Mouse (Mus musculus) c-Kit-positive CD71-negative TER-119-negative erythroid progenitor cells, embryonic 14.5 days (primary cell): ENCODE data around the gene Agap1.

Source experiments
- DNase-seq: peaks from one replicate; pipeline ENCODE4 v3.0.0-alpha.2; 2013; ENCODE audit warnings: low read depth

The Agap1 gene

GRCm38 (mm10) chr1:89454196-89455123 is at the start of gene Agap1:
Agap1 (plus strand) TSS chr1:89454806.
- DNase-seq: peak; percentile 56

GRCm38 (mm10) chr1:89405991-89406390 is 48.6 kb upstream of the Agap1 start:
- no peak for DNase-seq

GRCm38 (mm10) chr1:89407986-89408385 is 46.6 kb upstream of the Agap1 start:
- DNase-seq: no peak

- DNase-seq: no peak
These were observed 41.5 kb upstream of the Agap1 start for GRCm38 (mm10) chr1:89413122-89413521.

- no peak for DNase-seq
These were observed 40.0 kb upstream of the Agap1 start for GRCm38 (mm10) chr1:89414563-89414962.

GRCm38 (mm10) chr1:89416929-89417328 is 37.7 kb upstream of the Agap1 start:
- no peak for DNase-seq

DNA sequence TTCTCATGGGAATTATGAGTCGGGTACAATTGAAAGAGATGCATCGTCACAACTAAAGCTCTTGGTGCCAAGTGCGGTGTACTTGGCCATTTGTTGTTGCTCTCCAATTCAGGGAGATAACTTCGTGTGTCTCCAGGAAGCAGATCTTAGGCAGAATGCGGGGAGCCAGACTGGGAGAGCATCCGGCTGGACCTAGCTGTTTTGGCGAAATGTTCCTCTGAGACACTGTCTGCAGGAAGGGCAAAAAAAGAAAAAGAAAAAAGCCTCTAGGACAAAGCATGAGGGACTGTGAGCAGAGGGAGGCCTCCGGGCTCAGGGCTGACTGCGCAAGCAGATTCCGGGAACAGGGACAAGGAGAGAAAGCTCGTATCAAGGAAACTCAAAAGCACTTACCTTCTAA is 34.0 kb upstream of the Agap1 start:
- DNase-seq: no peak

- DNase-seq: no peak
These were observed 33.2 kb upstream of the Agap1 start for GRCm38 (mm10) chr1:89421401-89421800.

- no peak for DNase-seq
These were observed 30.0 kb upstream of the Agap1 start for GRCm38 (mm10) chr1:89424563-89424962.

- no peak for DNase-seq
These were observed 28.5 kb upstream of the Agap1 start for GRCm38 (mm10) chr1:89426137-89426536.

- DNase-seq: no peak
These were observed 25.9 kb upstream of the Agap1 start for GRCm38 (mm10) chr1:89428671-89429070.

DNA sequence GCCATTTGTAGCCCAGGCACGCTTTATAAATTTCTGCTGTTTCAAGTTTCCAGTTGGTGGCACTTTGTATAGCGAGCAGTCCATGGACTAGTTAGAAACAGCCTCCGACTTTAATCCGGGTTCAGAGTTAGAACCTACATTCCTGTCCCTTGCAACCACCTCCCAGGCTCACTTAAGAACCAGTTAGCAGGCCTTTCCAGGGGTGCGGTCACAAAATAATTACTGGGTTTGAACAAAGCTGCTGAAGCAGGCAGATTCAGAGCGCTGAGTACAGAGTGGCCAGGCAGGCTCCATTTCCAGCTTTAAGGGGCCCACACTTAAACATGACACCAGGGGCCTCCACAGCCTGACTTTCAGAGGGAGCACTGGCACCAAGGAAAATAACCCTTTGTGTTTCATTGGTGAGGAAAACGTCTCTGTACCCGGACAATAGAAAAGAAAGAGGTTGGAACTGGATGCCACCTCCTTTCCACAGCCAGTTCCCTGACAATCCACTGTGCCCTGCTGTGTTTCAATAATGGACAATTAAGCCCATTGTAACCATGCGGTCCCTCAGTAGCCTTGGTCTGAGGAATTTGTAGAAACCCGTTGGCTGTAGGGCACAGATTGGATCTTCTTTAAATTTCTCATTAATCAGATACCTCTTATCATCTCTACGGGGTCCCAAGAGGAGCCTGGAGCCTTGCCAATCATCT is 24.5 kb upstream of the Agap1 start:
- no peak for DNase-seq

- no peak for DNase-seq
These were observed 15.3 kb upstream of the Agap1 start for GRCm38 (mm10) chr1:89439351-89439750.

- DNase-seq: no peak
These were observed 13.2 kb upstream of the Agap1 start for GRCm38 (mm10) chr1:89441236-89441897.

DNA sequence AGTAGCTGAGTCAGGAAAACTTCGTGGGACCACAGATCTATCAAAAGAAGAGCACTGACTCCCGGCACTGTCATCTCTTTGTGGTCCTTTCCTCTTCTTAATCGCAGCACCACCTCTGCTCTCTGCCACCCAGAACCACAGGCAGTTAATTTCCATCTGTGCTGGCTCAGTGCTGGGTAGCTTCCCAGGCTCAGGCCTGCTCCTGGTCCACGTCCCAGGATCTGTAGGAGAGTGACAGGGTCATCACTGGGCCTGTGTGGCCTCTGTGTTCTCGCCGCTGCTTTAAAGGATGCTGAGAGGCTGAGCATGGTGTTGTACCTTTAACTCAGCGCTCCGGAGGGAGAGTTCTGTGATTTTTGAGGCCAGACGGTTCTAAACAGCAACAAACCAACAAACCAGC is 11.1 kb upstream of the Agap1 start:
- DNase-seq: no peak

DNA sequence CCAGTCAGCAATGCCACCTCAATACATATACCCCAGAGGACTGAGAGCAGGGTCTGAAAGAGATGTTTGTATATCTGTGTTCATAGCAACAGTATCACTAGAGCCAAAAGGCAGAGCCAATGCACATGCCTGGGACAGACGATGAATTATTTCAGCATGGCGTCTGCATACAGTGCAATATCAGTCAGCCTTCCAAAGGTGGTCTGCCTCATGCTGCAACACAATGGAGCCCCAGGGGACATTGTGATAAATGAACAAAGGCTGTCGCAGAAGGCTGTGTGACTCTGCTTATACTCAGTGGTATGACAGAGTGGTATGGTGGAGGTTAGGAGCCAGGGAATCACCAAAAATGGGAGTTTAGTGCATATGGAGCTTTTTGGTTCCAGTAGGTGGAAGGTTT is 10.6 kb upstream of the Agap1 start:
- no peak for DNase-seq

DNA sequence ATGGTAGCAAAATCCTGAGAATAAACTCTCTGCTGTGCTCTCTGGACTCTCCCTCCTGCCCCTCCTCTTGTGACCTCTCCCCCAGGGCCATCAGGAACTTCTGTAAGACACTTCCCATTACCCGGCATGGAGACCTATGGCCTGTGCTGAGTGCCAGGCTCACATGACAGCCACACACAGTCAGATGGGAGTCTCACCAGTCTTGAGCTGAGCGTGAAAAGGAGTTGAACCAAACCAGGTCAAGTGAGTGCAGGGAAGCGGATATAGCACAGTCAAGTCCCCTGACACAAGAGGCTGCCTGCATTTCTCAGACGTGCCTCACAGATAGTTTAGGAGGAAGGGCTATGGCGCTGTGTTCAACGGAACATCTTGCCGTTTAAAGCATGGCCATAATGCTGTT is 4.5 kb upstream of the Agap1 start:
- no peak for DNase-seq

GRCm38 (mm10) chr1:89452138-89452537 is 2.5 kb upstream of the Agap1 start:
- DNase-seq: no peak

GRCm38 (mm10) chr1:89453666-89454065 is 940 bp upstream of the Agap1 start:
- DNase-seq: no peak

- no peak for DNase-seq
These were observed 950 bp downstream of the Agap1 start for GRCm38 (mm10) chr1:89455421-89456091.

DNA sequence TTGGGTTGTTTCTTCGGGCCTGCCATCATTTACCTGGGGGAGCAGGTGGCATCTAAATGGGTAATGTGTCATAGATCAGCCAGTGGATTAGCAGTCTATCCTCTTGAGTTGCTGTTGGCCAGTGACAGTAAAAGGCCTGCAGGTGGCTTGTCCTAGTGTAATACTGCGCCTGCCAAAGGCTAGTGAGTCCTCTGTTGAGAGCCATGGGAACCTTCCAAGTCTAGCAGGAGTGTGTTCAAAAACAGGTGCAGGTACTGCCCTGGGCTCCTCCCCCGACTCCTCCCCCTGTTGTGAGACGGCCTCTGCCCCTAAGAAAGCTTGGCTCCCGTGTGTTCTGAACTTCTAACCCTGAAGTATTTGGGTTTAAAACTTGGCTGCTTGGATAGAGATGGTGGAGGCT is 1.9 kb downstream of the Agap1 start:
- no peak for DNase-seq
